Mouse (Mus musculus): ENCODE measurements around the gene Fhit.

Gene Fhit

GRCm38 (mm10) chr14:10525786-10526185, 636.0 kb downstream of the Fhit start:
- in situ Hi-C loops (cut with MboI, MseI): no loop called here

DNA sequence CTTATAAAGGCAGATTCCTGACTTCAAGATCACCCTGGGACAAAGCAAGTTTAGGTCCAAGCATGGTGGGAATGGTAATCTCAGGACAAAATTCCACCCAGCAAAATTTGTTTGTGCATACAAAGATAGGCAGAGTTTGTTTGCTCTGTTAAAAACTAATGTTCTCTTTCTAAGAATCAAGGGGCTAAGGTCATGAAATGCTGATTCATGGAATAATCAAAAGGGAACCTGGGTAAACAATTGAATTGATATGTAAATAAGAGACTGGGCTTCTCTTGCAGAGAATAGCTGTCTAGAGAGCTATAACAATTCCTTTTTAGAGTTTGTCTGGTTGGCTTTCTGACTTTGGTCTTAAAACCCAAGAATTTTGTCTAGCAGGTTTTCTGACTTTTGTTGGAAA, 647.8 kb downstream of the Fhit start:
- in situ Hi-C loops (cut with MboI, MseI): no loop called here

- in situ Hi-C loops (cut with MboI, MseI): loop anchor here (10.0 kb wide), 1 partner anchor 1726 kb away; no protein-coding TSS in a partner anchor
These were observed 652.6 kb downstream of the Fhit start for GRCm38 (mm10) chr14:10509252-10509651.

GRCm38 (mm10) chr14:10507560-10507959, 654.3 kb downstream of the Fhit start:
- in situ Hi-C loops (cut with MboI, MseI): loop anchor here (10.0 kb wide), 1 partner anchor 1727 kb away; no protein-coding TSS in a partner anchor

DNA sequence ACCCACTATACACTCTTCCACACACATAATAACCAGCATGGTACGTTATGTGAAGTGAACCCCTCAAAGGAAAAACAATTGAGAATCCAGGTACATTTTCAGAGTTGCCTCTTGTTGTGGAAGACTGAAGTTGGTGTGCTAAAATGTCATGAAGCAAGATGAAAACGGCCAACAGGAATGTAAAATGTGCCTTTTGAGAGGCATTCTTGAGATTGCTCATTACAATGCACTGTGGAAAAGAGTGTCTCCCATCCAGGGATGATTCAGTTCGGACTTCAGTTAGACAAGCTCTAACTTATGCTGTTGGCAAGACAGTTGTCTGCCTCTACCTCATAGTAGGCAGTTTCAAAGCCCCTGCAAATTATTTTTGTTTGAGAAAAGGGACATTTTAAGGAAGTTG, 676.0 kb downstream of the Fhit start:
- in situ Hi-C loops (cut with MboI, MseI): no loop called here

DNA sequence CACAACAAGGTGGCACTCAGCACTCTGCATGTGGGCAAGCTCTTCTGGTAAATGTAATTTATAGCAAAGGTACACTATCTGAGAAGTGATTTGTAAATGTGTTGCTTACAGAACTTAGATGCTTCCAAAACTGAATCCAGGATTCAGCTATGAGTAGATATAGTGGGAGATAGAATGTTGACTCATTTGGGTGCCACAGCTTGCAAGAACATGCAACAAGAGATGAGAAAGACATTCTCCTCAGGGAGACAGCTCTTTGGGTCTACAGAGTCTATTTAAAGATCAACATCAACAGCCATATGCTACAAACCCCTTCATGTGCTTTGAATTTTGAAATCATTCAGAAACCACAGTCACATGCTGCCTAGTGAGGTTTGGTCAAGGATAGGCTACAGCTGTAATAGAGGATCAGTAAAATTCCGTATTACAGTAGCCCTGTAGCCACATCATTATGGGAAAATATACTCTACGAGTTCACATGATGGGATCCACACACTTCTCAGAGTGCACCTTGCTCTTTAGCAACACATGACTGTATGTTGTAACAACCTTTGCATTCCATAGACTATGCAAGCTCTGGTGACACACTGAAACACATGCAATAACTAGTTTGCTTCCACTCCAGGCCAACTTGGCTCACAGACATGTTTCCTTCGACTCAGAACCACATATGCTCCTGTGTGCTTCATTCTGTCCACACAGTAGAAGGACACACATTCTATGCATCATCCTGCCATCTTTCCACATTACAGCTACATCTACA, 678.8 kb downstream of the Fhit start:
- in situ Hi-C loops (cut with MboI, MseI): no loop called here

- in situ Hi-C loops (cut with MboI, MseI): no loop called here
These were observed 680.5 kb downstream of the Fhit start for GRCm38 (mm10) chr14:10481370-10481769.

GRCm38 (mm10) chr14:10480681-10481080, 681.2 kb downstream of the Fhit start:
- in situ Hi-C loops (cut with MboI, MseI): no loop called here

GRCm38 (mm10) chr14:10453001-10453861, 708.6 kb downstream of the Fhit start:
- in situ Hi-C loops (cut with MboI, MseI): loop anchor here (10.0 kb wide), 1 partner anchor 138 kb away; no protein-coding TSS in a partner anchor

DNA sequence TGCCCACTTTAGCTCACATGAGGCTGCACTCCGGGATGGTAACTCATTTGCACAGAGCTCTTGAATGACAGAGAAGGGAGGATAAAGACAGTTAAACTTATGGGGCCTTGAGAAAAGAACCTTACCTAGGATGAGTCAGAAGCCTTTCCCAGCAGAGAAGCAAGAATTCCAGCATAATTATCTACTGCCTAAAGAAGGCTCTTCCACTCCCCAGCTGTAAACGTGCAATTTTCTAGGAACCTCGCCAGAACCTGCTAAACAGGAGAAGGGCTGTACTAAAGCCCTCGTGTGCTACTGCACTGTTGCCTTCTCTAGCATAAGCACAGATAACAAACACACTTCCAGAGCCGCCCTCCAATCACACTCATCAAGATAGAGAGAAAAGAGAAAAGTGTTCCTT, 709.6 kb downstream of the Fhit start:
- in situ Hi-C loops (cut with MboI, MseI): loop anchor here (10.0 kb wide), 1 partner anchor 137 kb away; no protein-coding TSS in a partner anchor

DNA sequence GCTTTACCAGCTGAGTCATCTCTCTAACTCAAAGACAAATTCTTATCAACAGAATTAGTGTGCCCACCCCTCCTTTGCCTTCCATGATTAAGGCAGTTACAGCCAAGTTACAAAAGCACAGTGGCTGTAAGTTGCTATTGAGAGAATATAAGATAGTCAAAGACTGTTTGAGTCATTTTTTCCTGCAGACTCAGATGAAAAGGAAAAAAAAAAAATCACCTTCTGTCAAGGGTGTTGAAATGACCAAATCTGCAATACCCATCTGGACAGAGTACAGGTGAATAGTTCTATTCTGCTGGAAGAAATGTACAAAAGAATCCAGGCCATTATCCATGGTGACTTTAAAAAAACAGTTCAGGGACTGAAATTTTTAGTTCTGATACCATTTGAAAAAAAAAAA, 716.5 kb downstream of the Fhit start:
- in situ Hi-C loops (cut with MboI, MseI): no loop called here

DNA sequence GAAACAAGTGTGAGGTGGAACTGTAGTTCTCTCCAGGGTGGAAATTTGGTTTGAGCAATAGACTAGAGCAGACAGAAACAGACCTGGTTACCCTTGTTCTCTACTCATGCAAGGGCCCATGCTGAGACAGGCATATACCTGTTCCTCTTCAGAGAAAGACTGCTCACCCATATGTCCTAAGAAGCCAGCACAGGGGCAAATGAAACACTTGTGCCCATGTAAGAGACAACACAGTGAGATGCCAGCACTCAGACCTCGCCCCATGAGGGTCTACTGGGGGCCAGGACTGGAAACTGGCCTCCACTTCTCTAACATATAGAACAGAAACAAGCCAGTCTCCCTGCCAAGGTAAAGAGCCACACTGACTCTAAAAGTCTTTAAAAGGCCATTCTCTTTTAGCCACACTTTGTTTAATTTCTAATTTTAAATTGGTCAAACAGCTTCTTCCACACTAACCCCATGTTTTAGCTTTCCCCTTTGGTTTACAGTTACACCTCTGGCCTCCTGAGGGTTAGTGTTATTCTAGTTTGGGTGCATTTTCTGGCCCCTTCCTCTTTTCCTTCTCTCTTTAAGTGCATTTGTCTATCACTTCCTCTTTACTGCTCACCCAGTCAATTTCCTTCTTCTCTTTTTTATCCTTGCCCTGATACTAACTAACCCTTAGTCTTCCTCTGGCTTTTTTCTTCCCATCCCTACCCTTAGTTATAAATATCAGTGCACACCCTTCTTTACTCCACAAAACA, 722.7 kb downstream of the Fhit start:
- in situ Hi-C loops (cut with MboI, MseI): no loop called here

DNA sequence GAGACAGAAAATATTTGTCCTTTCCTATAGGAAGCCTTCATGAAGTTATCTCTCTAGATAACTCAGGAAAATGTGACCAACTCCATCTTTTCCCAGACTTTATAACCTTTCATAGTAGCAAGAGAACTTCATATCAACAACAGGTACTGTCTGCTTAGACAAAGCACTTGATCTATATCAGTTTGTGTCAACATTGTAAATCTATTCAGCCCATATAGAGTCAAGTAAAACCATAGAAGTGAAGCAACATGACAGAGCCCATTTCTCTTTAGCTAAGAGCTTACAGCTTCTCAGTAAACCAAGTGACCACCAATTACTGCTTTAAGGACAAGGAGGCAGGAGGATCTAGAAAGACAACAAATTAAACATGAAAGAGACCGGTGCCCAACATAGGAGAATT, 725.6 kb downstream of the Fhit start:
- in situ Hi-C loops (cut with MboI, MseI): no loop called here

DNA sequence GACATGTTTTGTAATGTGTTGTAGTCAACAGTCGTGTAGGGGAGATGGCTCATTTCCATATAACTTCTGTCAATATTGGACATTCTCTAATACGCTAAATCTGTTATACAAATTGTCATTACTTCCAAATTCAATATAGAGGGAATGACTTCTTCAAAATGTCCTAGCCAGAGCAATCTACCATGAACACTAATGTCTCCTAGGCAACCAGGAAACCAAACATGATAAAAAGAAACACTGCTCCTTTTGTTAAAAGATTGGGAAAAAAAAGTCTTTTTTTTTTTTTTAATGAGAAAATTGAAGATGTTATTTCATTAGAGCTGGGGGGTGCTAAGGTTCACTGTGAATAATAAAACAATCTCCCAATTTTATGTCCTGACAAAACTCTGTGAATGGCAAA, 729.3 kb downstream of the Fhit start:
- in situ Hi-C loops (cut with MboI, MseI): no loop called here

DNA sequence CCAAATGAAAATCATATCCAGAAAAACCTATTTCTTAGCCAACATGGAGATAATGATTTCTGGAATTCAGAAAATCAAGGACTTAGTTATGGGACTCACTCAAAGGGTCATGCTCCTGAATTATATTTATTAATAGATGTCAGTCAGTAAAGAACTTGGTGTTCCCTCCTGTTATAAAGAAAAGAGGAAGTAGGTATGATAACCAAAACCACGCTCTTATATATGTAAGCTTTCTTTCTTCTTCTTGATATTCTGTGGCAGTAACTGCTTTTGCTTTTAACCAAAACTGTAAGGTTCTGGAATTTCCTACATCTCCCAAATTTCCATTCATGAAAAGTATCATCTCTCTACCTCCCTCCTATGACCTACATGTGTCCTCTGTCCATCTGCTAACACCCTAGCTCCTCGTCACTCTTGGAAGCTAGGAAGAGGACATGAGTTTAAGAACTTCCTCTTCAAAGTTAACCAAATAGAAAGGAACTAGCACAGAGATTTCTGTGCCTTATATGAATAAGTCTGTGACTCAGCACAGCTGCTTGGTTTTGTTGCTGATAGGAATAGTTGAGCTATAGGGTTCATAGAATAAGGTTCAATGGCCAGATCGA, 731.3 kb downstream of the Fhit start:
- in situ Hi-C loops (cut with MboI, MseI): no loop called here

DNA sequence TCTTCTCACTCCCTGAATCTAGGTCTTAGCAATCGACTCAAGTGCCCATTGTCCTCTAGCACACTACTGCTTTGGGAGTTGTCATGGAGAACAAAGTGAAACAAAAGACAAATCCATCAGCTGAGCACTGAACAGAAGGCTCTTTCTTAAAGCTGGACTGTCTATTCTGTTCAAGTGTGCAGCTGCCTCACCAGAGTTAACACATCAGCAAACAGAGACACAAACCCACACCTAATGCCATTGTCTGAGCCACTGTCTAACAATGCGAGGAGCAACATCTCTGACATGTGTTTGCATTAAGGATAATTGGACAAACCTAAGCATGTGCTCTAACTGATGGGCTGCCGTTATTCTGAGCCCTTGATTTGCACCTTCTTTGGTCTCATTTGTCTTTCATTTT, 738.3 kb downstream of the Fhit start:
- in situ Hi-C loops (cut with MboI, MseI): no loop called here

DNA sequence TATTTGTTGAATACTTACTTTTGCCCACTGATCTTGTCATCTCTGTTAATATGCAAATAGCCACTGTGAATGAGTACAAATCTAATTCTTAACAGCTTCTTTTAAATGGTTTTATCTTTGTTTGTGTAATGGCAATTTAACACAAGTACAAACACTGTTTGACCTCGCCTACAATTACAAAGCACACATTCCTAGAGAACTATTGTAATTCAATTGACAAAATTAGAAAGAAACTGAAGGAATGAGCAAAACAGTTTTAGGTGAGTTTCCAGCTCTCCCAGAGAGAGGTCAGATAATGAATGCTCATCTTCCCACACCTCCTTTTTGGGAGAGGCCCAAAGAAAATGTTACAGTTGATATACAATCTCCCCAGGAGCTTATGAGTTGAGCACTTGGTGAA, 739.6 kb downstream of the Fhit start:
- in situ Hi-C loops (cut with MboI, MseI): no loop called here

- in situ Hi-C loops (cut with MboI, MseI): no loop called here
These were observed 746.8 kb downstream of the Fhit start for GRCm38 (mm10) chr14:10415068-10415467.

GRCm38 (mm10) chr14:10409306-10409962, 752.4 kb downstream of the Fhit start:
- in situ Hi-C loops (cut with MboI, MseI): no loop called here

- in situ Hi-C loops (cut with MboI, MseI): no loop called here
These were observed 756.5 kb downstream of the Fhit start for GRCm38 (mm10) chr14:10405346-10405745.

Measured in regulatory T cell (primary cell).